Mouse (Mus musculus): ENCODE measurements around the gene Kbtbd2. TPM values are rescaled to one million over a fixed set of nuclear protein-coding genes. Genes with fewer than 3 reads are reported as not detected.

The Kbtbd2 gene
- 30.2 and 31.8 TPM in 2 replicates for polyA plus RNA-seq (2012; rRNA removed)

- peak; percentile 90 to 95 for DNase-seq (ENCODE audit: extremely low spot score in 1 of 2, low spot score in 1 of 2)
Observed at GRCm38 (mm10) chr6:56797311-56798151, at the start of gene Kbtbd2. Gene Kbtbd2, minus strand, starts transcription at chr6:56797813.

GRCm38 (mm10) chr6:56844365-56844764 is 46.8 kb upstream of the Kbtbd2 start:
- DNase-seq (ENCODE audit: extremely low spot score in 1 of 2, low spot score in 1 of 2) = no peak

- no peak for DNase-seq (ENCODE audit: extremely low spot score in 1 of 2, low spot score in 1 of 2)
Observed at GRCm38 (mm10) chr6:56843229-56843628, 45.6 kb upstream of the Kbtbd2 start.

GRCm38 (mm10) chr6:56837621-56838020 is 40.0 kb upstream of the Kbtbd2 start:
- DNase-seq (ENCODE audit: extremely low spot score in 1 of 2, low spot score in 1 of 2) = no peak

- DNase-seq (ENCODE audit: extremely low spot score in 1 of 2, low spot score in 1 of 2) = no peak
Observed at GRCm38 (mm10) chr6:56837166-56837565, 39.6 kb upstream of the Kbtbd2 start.

GRCm38 (mm10) chr6:56835532-56835931 is 37.9 kb upstream of the Kbtbd2 start:
- peak in 1 of 2 experiments; percentile 13 for DNase-seq (ENCODE audit: extremely low spot score in 1 of 2, low spot score in 1 of 2)

- DNase-seq (ENCODE audit: extremely low spot score in 1 of 2, low spot score in 1 of 2) = no peak
Observed at GRCm38 (mm10) chr6:56834769-56835168, 37.2 kb upstream of the Kbtbd2 start.

GRCm38 (mm10) chr6:56832830-56833229 is 35.2 kb upstream of the Kbtbd2 start:
- no peak for DNase-seq (ENCODE audit: extremely low spot score in 1 of 2, low spot score in 1 of 2)

- DNase-seq (ENCODE audit: extremely low spot score in 1 of 2, low spot score in 1 of 2) = no peak
Observed at GRCm38 (mm10) chr6:56832407-56832796, 34.8 kb upstream of the Kbtbd2 start.

- DNase-seq (ENCODE audit: extremely low spot score in 1 of 2, low spot score in 1 of 2) = peak; percentile 14 to 57
Observed at GRCm38 (mm10) chr6:56831697-56832406, 34.2 kb upstream of the Kbtbd2 start, which contains the start of gene Fkbp9. Gene Fkbp9, plus strand, starts transcription at chr6:56832059.

GRCm38 (mm10) chr6:56825657-56826056 is 28.0 kb upstream of the Kbtbd2 start:
- DNase-seq (ENCODE audit: extremely low spot score in 1 of 2, low spot score in 1 of 2) = no peak

GRCm38 (mm10) chr6:56819124-56819487 is 21.5 kb upstream of the Kbtbd2 start:
- no peak for DNase-seq (ENCODE audit: extremely low spot score in 1 of 2, low spot score in 1 of 2)

GRCm38 (mm10) chr6:56818436-56819123 is 21.0 kb upstream of the Kbtbd2 start:
- no peak for DNase-seq (ENCODE audit: extremely low spot score in 1 of 2, low spot score in 1 of 2)

- DNase-seq (ENCODE audit: extremely low spot score in 1 of 2, low spot score in 1 of 2) = no peak
Observed at GRCm38 (mm10) chr6:56813332-56813731, 15.7 kb upstream of the Kbtbd2 start.

- DNase-seq (ENCODE audit: extremely low spot score in 1 of 2, low spot score in 1 of 2) = peak; percentile 33 to 79
Observed at GRCm38 (mm10) chr6:56808656-56809055, 11.0 kb upstream of the Kbtbd2 start.

GRCm38 (mm10) chr6:56806195-56806594 is 8.6 kb upstream of the Kbtbd2 start:
- DNase-seq (ENCODE audit: extremely low spot score in 1 of 2, low spot score in 1 of 2) = peak; percentile 48 to 49

GRCm38 (mm10) chr6:56805026-56805425 is 7.4 kb upstream of the Kbtbd2 start:
- DNase-seq (ENCODE audit: extremely low spot score in 1 of 2, low spot score in 1 of 2) = no peak

- DNase-seq (ENCODE audit: extremely low spot score in 1 of 2, low spot score in 1 of 2) = peak; percentile 11 to 37
Observed at GRCm38 (mm10) chr6:56798152-56798465, 496 bp upstream of the Kbtbd2 start.

GRCm38 (mm10) chr6:56796668-56797141 is 908 bp downstream of the Kbtbd2 start:
- DNase-seq (ENCODE audit: extremely low spot score in 1 of 2, low spot score in 1 of 2) = peak in 1 of 2 experiments; percentile 33

GRCm38 (mm10) chr6:56796232-56796631 is 1.4 kb downstream of the Kbtbd2 start:
- DNase-seq (ENCODE audit: extremely low spot score in 1 of 2, low spot score in 1 of 2) = no peak

- DNase-seq (ENCODE audit: extremely low spot score in 1 of 2, low spot score in 1 of 2) = no peak
Observed at GRCm38 (mm10) chr6:56794834-56795233, 2.8 kb downstream of the Kbtbd2 start.
